Mouse (Mus musculus) forebrain, embryonic 11.5 days (tissue): ENCODE results near the gene Hoxa7. TPM values are rescaled to one million over a fixed set of nuclear protein-coding genes. Genes with fewer than 3 reads are reported as not detected.

ENCODE experiments used
- ATAC-seq: fragments of 200-750 bp; cut with Nextera tagmentation; replicated peaks from 2 replicates; pipeline ENCODE4 v1.8.0; 2017; ENCODE audit warnings: moderate TSS enrichment; ENCODE audit not compliant: low FRiP score
- DNase-seq: peaks from one replicate; pipeline ENCODE4 v3.0.0-alpha.2; 2017; ENCODE audit warnings: low spot score
- H3K27ac ChIP-seq: fragments of 300-500 bp; sonication (generic); 2 replicates; pipeline ENCODE4 v1.5.1; 2014; ENCODE audit warnings: low read depth, low read length
- H3K27me3 ChIP-seq: fragments of 300-500 bp; sonication (generic); 2 replicates; pipeline ENCODE4 v1.6.1; 2014; ENCODE audit warnings: mild to moderate bottlenecking, low read length, mixed read lengths; ENCODE audit not compliant: control insufficient read depth, insufficient read depth
- H3K36me3 ChIP-seq: fragments of 300-500 bp; sonication (generic); 2 replicates; pipeline ENCODE4 v1.6.1; 2014; ENCODE audit warnings: mild to moderate bottlenecking, low read length, moderate library complexity, mixed read lengths; ENCODE audit not compliant: control insufficient read depth, insufficient read depth
- H3K4me1 ChIP-seq: fragments of 300-500 bp; sonication (generic); replicated peaks from 2 replicates; pipeline ENCODE4 v1.6.1; 2014; ENCODE audit warnings: low read length, mixed read lengths; ENCODE audit not compliant: control insufficient read depth, insufficient read depth
- H3K4me2 ChIP-seq: fragments of 300-500 bp; sonication (generic); 2 replicates; pipeline ENCODE4 v1.6.1; 2014; ENCODE audit warnings: low read depth, mild to moderate bottlenecking, low read length, moderate library complexity, mixed read lengths; ENCODE audit not compliant: severe bottlenecking
- H3K4me3 ChIP-seq: fragments of 300-500 bp; sonication (generic); 2 replicates; pipeline ENCODE4 v1.5.1; 2014; ENCODE audit warnings: low read depth, low read length
- H3K9ac ChIP-seq: fragments of 300-500 bp; sonication (generic); 2 replicates; pipeline ENCODE4 v1.6.1; 2014; ENCODE audit warnings: low read length
- H3K9me3 ChIP-seq: fragments of 300-500 bp; sonication (generic); 2 replicates; pipeline ENCODE4 v1.6.1; 2016; ENCODE audit warnings: low read length, mixed read lengths; ENCODE audit not compliant: control insufficient read depth
- WGBS: fragments of 180-500 bp; shearing (Covaris S2); extraction: QIAGEN DNeasy Blood & Tissue Kit; methylation state at CpG from one replicate; pipeline ENCODE4 v1.1.7; 2014; 5-methylcytosine and 5-hydroxymethylcytosine counted together
- polyA plus RNA-seq: library from polyadenylated mRNA; unstranded; fragments of >200 nt; fragmentation: Nextera tagmentation; extraction: Ambion mirVana; gene quantifications from 2 replicates; pipeline ENCODE4 v1.2.1, GENCODE M21; 2014

Gene Hoxa7
- polyA plus RNA-seq, 1 experiment from 2014 or later: not detected

GRCm38 (mm10) chr6:52207684-52207976 is 14.0 kb downstream of the Hoxa7 start:
- Histone ChIP-seq H3K36me3 (no peaks in the 10 kb centered on the region), H3K27me3 (peaks cover 99% of the 10 kb centered on the region), H3K4me2 (no peak overlapping the region), H3K9ac (no peak overlapping the region), H3K4me1 (peaks cover 7% of the 10 kb centered on the region; the same call in 1 of the 2 replicates), H3K27ac (no peak overlapping the region), H3K9me3 (no peaks in the 10 kb centered on the region), H3K4me3 (no peak overlapping the region)
- ATAC-seq (no peak), DNase-seq (no peak)

GRCm38 (mm10) chr6:52206882-52207683 is 14.6 kb downstream of the Hoxa7 start:
- Histone ChIP-seq H3K9me3 (no peaks in the 10 kb centered on the region), H3K27ac (no peak overlapping the region), H3K4me2 (no peak overlapping the region), H3K4me3 (no peak overlapping the region), H3K27me3 (peaks cover 99% of the 10 kb centered on the region), H3K9ac (no peak overlapping the region), H3K36me3 (no peaks in the 10 kb centered on the region), H3K4me1 (peaks cover 7% of the 10 kb centered on the region; the same call in 1 of the 2 replicates)
- WGBS: 4% methylated on average over 4 of the region's 4 CpGs
- ATAC-seq: no peak
- DNase-seq: peak; percentile 49

DNA sequence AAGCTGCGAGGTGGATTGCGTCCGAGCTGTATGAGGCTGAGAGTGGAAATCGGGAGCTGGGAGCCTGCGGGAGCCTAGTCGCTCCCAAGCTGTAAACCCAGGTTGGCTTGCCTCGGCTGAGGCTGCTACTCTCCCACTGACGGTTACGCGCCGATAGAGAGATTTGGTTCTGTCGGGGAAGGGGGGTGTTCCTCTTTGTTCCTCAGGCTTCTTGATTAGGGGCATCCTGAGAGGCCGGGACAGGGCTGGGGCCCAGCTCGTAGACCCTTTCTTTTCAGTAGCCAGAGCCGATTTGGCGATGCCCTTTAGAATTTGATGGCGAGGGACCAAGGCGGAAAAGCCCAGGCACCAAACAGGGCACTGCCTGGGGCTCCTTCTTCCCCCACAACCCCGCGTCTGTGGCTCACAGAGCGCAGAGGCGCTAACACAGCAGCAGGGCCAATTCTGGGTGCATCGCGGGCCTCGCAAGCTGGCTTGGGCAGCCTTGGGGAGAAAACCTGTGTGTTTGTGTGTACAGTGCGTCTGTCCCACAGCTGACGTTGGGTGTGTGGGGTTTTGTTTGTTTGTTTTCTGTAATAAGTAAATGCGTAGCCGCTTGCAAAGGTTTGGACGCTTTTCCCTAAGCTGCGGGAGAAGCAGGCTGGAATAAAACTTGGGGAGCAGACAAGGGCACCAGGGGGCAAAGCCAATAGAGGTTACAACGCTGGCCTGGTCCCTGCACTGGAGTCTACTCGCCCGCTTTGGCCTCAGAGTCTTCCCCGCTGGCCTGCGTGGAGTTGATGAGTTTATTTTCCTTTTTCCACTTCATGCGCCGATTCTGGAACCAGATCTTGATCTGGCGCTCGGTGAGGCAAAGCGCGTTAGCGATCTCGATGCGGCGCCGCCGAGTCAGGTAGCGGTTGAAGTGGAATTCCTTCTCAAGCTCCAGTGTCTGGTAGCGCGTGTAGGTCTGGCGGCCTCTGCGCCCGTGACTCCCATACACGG is 15.7 kb downstream of the Hoxa7 start:
- Histone ChIP-seq H3K27ac (no peak overlapping the region), H3K27me3 (peaks cover 99% of the 10 kb centered on the region), H3K4me2 (no peak overlapping the region), H3K4me1 (peaks cover 7% of the 10 kb centered on the region; the same call in 1 of the 2 replicates), H3K9ac (no peak overlapping the region), H3K4me3 (no peak overlapping the region), H3K9me3 (no peaks in the 10 kb centered on the region), H3K36me3 (no peaks in the 10 kb centered on the region)
- peak; percentile 64 for DNase-seq
- no peak for ATAC-seq
- WGBS: under 1% methylated on average over 55 of the region's 55 CpGs

GRCm38 (mm10) chr6:52205221-52205620 is 16.4 kb downstream of the Hoxa7 start:
- WGBS: 4% methylated on average over 14 of the region's 14 CpGs
- H3K27me3 ChIP-seq: peaks cover 100% of the 10 kb centered on the region
- H3K9me3 ChIP-seq: no peaks in the 10 kb centered on the region
- DNase-seq (no peak), ATAC-seq (no peak)
- H3K4me1 ChIP-seq: peaks cover 7% of the 10 kb centered on the region; the same call in 1 of the 2 replicates
- no peaks in the 10 kb centered on the region for H3K36me3 ChIP-seq
- H3K27ac ChIP-seq: no peak overlapping the region
- H3K4me2 ChIP-seq: no peak overlapping the region
- no peak overlapping the region for H3K4me3 ChIP-seq
- H3K9ac ChIP-seq: no peak overlapping the region

DNA sequence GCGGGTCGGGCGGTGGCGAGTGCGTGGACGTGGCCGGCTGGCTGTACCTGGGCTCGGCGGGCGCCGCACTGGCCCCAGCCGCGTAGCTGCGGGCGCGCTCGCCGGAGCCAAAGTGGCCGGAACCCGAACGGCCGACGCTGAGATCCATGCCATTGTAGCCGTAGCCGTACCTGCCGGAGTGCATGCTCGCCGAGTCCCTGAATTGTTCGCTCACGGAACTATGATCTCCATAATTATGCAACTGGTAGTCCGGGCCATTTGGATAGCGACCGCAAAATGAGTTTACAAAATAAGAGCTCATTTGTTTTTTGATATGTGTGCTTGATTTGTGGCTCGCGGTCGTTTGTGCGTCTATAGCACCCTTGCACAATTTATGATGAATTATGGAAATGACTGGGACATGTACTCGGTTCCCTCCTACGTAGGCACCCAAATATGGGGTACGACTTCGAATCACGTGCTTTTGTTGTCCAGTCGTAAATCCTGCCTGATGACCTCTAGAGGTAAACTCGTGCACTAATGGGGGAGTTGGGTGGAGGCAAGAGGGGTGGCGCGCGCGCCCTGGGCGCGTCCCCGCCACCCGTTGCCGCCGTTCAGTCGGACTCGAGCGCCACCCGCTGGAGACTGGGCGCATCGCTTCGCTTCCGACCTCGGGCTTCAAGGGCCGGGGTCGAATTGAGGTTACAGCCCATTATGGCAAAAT is 17.5 kb downstream of the Hoxa7 start, which contains the start of gene Hoxa5:
TSS of gene Hoxa5 (minus strand) at position 538 of the 703 bp plus-strand sequence.
- Histone ChIP-seq H3K27me3 (peaks cover 100% of the 10 kb centered on the region), H3K9ac (no peak within 1 kb of the TSS), H3K4me2 (peak within 1 kb of the TSS; percentile 18; the same call in 1 of the 2 replicates), H3K9me3 (no peaks in the 10 kb centered on the region), H3K4me1 (peaks cover 7% of the 10 kb centered on the region; the same call in 1 of the 2 replicates), H3K4me3 (peak within 1 kb of the TSS; percentile 11; the same call in 1 of the 2 replicates), H3K36me3 (no peaks in the 10 kb centered on the region), H3K27ac (no peak within 1 kb of the TSS)
- ATAC-seq (no peak), DNase-seq (peak; percentile 76)
- under 1% methylated on average over 65 of the region's 65 CpGs for WGBS

- DNase-seq (peak; percentile 65), ATAC-seq (no peak)
- H3K4me3 ChIP-seq: peak overlapping the region; percentile 11; the same call in 1 of the 2 replicates
- H3K9ac ChIP-seq: no peak overlapping the region
- peaks cover 100% of the 10 kb centered on the region for H3K27me3 ChIP-seq
- WGBS: under 1% methylated on average over 46 of the region's 46 CpGs
- no peak overlapping the region for H3K27ac ChIP-seq
- no peak overlapping the region for H3K4me2 ChIP-seq
- H3K4me1 ChIP-seq: peaks cover 2% of the 10 kb centered on the region; the same call in 1 of the 2 replicates
- no peaks in the 10 kb centered on the region for H3K9me3 ChIP-seq
- no peaks in the 10 kb centered on the region for H3K36me3 ChIP-seq
These were observed 18.1 kb downstream of the Hoxa7 start for GRCm38 (mm10) chr6:52203371-52204049.

- peaks cover 100% of the 10 kb centered on the region for H3K27me3 ChIP-seq
- no peaks in the 10 kb centered on the region for H3K9me3 ChIP-seq
- no peak overlapping the region for H3K4me3 ChIP-seq
- WGBS: under 1% methylated on average over 10 of the region's 10 CpGs
- H3K36me3 ChIP-seq: no peaks in the 10 kb centered on the region
- H3K4me1 ChIP-seq: peaks cover 2% of the 10 kb centered on the region; the same call in 1 of the 2 replicates
- H3K9ac ChIP-seq: no peak overlapping the region
- no peak overlapping the region for H3K27ac ChIP-seq
- ATAC-seq: no peak
- DNase-seq: no peak
- H3K4me2 ChIP-seq: no peak overlapping the region
These were observed 18.6 kb downstream of the Hoxa7 start for GRCm38 (mm10) chr6:52203121-52203370.
